Mouse (Mus musculus): ENCODE data around the gene Evi2. TPM values are rescaled to one million over a fixed set of nuclear protein-coding genes. Genes with fewer than 3 reads are reported as not detected.
A peak's percentile ranks its signal among the peaks of the same experiment; 100 is the strongest.

Gene Evi2
- total RNA-seq, 1 experiment from 2014 or later = 27.8 TPM

DNA sequence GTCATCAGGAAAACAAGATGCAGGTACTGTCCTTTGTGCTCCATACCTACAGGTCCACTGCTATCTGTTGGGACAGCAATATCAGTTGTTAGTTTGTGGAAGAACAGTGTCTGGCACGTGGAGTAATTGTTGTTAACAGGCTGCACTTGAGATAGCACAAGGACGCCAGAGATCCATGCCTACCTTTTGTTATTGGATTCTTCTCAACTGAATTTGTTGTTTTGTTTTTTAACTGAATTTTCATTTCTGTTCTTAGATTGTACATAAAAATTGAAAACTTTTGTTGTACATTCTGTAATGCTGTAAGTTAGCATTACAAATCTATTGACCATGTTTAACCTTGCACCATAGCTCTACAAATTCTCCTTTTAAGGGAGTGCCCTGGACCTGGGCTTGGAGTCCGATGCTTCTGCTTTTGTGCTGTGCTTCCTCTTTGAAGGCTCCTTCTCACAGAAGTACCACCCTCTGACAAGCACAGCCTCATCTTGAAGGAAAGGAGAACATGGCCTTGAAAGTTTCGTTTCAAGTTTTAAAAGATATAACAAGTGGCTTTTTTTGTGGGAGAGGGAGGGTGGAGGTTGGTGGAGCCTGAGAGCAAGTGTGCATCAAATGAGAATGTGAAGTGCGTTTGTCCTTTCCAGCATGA is 2.5 kb downstream of the Evi2 start:
- ATAC-seq (ENCODE audit: extremely low read depth, insufficient number of reproducible peaks, low FRiP score, poor library complexity, severe bottlenecking) = peak; percentile 79

DNA sequence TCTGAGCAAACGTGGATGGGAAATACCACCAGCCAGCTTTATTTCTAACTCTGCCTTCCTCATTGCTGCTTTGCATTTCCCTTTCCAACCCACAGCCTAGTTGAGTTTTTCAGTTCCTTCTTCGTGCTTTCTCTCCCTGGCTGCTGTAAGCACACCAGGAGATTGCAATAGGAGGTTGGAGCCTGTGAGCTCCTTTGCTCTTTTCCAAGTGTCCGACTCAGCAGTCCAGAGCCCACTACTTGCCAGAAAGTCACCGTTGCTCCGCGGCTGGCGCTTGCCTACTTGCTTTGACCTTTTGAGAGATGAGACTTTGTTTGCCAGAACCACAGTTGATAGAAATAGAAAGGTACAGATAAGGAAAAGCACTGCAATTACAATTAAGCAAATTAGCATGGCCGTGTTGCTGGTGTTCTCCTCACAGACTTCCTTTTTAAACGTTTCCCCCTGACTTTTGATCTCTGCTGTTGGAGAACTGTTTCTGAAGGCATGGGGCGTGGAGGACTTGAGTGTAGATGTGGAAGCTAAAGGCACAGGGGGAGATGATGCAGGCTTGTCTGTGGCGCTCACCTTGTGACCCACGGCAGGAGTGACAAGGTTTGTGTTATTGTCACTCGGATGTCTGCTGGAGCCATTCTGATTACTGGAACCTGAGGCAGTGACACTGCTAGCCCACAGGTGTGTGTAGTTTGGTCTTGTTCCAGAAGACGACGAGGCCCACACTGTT is 3.2 kb downstream of the Evi2 start:
- no peak; the same call in 1 of the 2 replicates for ATAC-seq (ENCODE audit: extremely low read depth, insufficient number of reproducible peaks, low FRiP score, poor library complexity, severe bottlenecking)

DNA sequence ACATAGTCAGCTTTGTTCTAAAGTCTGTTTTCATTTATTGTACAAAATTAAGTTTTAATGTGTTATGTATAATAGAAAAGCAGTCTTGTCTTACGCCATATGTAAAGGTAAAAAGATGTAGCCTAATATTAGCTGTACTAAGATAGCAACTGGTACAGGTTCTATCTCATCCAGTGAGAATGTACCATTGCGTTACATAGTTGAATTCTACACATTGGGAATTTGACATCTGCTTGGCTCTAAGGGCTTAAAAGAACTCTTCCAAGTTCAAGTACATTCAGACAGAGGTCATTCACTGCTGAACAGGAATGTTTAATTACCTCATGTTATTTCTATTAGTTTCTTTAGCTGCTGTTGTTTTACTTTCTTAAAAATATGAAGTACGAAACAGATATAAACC is 3.8 kb downstream of the Evi2 start:
- no peak for ATAC-seq (ENCODE audit: extremely low read depth, insufficient number of reproducible peaks, low FRiP score, poor library complexity, severe bottlenecking)

DNA sequence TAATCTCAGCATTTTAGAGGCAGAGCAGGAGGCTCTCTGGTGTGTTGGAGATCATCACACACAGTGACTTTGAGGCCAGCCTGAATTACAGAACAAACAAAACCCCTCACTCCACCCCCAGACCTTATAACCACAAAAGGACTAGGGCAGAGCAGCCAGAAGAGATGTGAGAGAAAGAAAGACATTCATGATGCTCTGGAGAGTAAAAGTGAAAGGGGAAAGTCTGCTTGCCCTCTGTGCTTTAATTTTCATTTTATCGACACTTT is 6.1 kb downstream of the Evi2 start:
- no peak for ATAC-seq (ENCODE audit: extremely low read depth, insufficient number of reproducible peaks, low FRiP score, poor library complexity, severe bottlenecking)

DNA sequence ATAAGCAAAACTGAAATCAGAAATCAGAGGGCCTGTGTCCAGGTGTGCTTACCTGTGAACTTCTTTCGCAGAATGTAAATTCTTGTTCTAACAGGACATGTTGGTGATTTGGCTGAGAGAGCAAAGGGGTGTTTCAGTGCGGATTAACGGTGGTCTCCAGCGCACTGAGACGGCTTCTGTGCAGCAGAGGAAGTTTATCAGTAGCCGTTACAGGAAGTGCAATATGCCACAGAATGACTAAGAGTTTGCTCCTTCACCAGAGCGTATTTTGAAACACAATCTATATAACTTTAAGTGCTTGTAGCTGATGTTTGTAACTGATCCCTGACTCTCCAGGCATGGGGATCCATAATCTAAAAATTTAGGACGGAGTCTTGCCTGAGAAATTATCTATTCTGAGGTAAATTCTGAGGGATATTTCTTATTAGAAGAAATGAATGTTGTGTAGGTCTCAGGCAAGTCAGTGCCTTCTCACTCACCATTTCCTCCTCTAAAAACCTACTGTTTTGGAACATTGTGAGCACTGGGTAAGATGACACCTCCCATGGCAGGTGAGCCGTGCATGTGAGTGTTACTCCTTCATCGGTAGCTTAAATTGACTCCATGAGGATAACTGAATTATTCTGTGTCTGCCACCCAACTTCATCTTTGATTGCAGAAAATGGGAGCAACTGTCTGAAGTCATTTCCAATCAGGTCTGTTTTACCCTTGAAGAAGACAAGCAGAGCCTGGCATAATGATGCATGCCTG is 6.7 kb downstream of the Evi2 start, which contains the start of gene Evi2b:
Gene Evi2b (minus strand): TSS at position 203 of the 750 bp plus-strand sequence.
- ATAC-seq (ENCODE audit: extremely low read depth, insufficient number of reproducible peaks, low FRiP score, poor library complexity, severe bottlenecking) = 0 out of 2 replicates have a peak, but pooled peaks have one; percentile 25

DNA sequence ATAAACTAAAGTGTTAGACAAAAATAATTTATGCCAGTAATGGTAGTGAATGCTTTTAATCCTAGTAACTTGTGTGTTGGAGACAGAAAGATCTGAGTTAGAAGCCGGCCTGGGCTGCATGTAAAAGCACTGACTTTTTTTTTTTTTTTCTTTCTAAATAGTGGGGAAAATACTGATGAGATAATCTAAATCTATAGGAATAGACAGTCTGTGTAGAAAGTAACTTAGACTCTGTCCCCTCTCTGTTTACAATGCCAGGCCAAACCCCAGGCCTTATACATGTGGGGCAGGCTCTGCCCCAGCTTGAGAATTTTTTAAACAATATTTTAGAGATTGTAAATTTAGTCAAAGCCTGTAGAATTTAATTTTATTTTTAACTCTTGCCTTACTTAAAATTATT is 7.4 kb downstream of the Evi2 start:
- no peak for ATAC-seq (ENCODE audit: extremely low read depth, insufficient number of reproducible peaks, low FRiP score, poor library complexity, severe bottlenecking)

DNA sequence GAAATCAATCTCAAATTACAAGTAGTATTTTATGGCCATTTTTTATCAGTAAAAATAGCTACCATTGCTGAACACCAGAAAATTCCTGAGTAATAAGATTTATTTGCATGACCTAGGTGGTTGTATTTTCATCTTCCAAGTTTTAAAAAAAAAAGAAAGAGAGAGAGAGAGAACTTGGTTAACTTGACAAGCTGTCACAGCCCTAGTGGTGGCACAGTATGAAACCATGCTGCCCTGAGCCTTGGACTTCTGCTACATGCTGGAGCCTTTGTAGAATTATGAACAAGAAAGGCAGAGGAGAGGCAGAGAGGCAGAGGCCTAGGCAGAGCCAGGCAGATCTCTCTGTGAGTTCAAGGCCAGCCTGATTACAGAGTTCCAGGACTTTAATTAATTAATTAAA is 8.5 kb downstream of the Evi2 start:
- ATAC-seq (ENCODE audit: extremely low read depth, insufficient number of reproducible peaks, low FRiP score, poor library complexity, severe bottlenecking) = no peak

DNA sequence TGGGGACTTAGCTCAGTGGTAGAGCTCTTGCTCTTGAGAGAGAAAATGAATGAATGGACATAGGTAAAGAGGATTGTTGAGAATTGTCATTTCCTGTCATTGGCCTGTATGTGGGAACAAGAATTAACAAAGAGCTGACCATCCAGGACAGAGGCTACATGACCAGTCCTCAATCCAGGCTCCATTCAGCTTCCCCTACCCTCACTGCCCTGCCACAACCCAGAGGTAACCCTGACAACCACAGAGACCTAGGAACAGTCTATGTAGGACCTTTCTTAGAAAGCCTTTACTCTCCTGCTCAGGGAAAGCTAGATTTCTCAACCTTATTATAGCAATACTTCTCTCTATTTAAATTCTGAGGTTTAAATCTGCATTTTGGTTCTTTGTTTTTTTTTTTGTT is 9.6 kb downstream of the Evi2 start:
- ATAC-seq (ENCODE audit: extremely low read depth, insufficient number of reproducible peaks, low FRiP score, poor library complexity, severe bottlenecking) = no peak

DNA sequence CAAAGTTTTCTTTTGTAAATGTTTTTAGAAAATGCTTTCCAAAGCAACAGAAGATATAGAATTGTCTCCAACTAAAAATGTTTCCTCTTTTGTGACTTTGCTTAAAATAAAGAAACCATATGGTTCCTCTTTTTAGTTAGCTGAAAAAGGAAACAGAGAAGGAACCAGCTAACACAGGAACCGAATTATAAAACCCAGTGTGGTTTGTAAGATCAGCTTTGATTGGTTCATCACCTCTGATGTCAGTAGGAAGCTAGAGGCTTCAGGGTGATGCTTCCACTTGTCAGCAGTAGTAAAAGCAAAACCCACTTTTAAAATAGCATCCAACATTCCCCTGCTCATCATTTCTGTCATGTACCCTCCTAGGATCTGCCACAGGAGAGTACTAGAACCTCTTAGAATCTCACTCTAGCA is 10.5 kb downstream of the Evi2 start:
- peak; percentile 93 for ATAC-seq (ENCODE audit: extremely low read depth, insufficient number of reproducible peaks, low FRiP score, poor library complexity, severe bottlenecking)

DNA sequence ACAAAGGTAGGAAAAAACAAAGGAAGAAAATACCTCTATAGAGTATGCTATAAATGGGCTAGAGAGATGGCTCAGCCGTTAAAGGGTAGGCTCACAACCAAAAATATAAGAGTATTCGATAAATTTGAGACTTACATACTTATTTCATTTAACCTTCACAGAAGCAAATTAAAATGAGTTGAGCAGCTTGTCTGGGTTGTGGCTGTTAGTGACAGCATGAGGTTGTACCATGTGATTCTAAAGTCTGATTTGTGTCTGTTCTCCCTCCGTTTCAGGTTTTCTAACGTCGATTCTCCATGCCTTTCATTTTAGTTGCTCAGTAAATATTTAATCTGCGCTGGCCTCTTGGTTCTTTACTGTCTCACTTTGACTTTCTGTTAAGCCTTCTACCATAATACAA is 11.1 kb downstream of the Evi2 start:
- no peak for ATAC-seq (ENCODE audit: extremely low read depth, insufficient number of reproducible peaks, low FRiP score, poor library complexity, severe bottlenecking)

DNA sequence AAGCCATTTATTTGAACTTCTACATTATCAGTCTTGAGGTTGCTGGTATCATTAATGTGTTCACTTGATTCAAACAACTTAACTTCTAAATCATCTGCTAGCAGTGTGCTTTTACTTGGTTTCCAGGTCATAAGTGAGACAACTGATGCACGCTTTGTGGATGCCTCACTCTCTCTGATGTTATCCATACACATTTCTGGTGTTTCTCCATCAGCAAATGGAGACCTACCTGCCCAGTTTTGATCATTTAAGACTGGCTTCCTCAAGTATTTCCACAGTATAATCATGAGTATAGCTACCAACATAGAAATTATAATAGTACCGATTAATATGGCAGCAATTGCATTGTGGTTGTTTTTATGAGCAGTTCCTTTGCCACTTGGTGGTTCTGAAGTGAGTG is 14.6 kb downstream of the Evi2 start:
- no peak for ATAC-seq (ENCODE audit: extremely low read depth, insufficient number of reproducible peaks, low FRiP score, poor library complexity, severe bottlenecking)

DNA sequence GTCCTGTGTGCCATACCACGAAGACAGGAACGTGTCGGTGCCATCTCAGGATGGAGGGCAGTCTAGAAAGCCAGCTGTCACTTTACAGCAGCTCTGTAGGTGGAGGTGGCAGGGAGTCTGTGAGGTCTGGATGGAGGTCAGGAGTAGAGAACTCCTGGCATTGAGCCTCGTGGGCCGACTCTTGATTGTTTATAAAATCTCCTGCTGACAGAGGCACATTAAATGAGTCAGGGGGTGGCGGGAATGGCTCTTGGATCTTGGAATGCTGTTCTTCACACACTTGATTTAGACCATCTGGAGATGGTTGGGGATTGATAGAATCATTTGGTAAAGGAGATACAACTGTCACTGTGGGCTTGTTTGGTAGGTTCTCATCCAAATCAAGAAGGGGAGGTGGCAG is 15.1 kb downstream of the Evi2 start:
- no peak for ATAC-seq (ENCODE audit: extremely low read depth, insufficient number of reproducible peaks, low FRiP score, poor library complexity, severe bottlenecking)

DNA sequence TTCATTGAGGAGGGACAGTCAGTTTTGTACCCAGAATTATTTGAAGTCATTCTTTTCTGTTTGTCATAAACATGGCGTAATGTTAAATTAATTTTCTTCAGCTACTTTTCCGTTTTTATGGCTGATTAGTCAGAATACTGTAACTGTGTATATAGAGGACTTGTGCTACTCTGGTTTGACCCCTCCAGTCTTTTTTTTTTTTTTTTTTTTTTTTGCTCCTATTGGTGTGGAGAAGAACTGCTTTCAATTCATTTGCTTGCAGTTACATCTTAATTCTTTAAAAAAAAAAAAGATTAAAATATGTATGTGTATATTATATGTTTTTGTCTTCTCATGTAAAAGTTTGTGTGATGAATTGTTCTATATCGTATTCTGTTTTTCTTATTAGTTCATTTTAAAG is 18.4 kb downstream of the Evi2 start:
- ATAC-seq (ENCODE audit: extremely low read depth, insufficient number of reproducible peaks, low FRiP score, poor library complexity, severe bottlenecking) = no peak

DNA sequence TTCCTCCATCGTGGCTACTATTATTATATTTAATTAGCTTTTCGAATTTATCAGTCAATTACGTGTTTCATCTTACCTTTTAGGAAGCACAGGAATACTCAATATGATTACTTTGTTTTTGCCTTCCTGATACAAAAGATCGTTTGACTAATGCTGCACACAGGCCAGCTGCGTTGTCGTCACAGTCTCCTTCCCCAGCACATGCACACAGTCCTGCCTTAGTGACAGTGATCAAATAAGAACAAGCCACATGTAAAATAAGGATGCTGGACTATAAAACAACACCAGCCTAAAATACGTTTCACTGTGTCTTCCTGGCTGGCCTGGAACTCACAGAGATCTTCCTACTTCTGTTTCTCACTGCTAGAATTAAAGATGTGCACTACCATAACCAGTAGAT is 25.9 kb downstream of the Evi2 start:
- no peak for ATAC-seq (ENCODE audit: extremely low read depth, insufficient number of reproducible peaks, low FRiP score, poor library complexity, severe bottlenecking)

DNA sequence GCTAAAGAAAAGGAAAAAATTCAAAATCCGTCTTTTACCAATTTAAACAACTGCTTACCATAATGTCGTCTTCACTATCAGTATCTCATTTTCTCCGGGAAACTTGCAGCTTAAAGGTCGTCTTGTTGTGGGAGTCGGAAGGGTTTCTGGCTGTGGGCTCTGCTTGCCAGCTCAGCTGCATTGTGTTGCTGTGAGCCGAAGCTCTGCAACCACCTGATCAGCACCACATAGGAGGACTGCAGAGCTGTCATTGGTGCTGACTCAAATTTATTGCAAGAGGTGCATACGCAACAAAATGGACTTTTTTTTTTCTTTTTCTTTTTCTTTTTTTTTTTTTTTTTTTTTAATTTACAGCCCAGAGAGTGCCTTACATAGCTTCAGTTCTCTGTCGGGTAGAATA is 26.5 kb downstream of the Evi2 start, which contains the start of gene Omg:
Gene Omg (minus strand): TSS at position 240 of the 400 bp plus-strand sequence.
- ATAC-seq (ENCODE audit: extremely low read depth, insufficient number of reproducible peaks, low FRiP score, poor library complexity, severe bottlenecking) = no peak

DNA sequence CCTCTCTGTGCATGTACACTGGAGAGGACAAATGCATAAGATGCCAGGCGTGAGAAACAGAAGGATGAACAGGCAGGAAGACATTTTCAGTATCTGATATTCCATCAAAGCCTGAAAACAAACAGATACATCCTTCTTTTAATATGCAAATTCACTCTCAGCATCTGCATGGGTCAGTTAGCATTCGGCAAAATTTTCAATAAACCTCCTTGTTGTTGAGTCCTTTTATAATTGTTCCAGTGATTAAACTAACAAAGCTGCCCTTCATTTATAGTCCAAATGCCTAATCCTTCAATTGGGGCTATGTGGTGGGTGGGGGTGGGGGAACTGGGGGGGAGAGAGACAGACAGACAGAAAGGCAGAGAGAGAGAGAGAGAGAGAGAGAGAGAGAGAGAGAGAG is 27.5 kb downstream of the Evi2 start:
- no peak for ATAC-seq (ENCODE audit: extremely low read depth, insufficient number of reproducible peaks, low FRiP score, poor library complexity, severe bottlenecking)

DNA sequence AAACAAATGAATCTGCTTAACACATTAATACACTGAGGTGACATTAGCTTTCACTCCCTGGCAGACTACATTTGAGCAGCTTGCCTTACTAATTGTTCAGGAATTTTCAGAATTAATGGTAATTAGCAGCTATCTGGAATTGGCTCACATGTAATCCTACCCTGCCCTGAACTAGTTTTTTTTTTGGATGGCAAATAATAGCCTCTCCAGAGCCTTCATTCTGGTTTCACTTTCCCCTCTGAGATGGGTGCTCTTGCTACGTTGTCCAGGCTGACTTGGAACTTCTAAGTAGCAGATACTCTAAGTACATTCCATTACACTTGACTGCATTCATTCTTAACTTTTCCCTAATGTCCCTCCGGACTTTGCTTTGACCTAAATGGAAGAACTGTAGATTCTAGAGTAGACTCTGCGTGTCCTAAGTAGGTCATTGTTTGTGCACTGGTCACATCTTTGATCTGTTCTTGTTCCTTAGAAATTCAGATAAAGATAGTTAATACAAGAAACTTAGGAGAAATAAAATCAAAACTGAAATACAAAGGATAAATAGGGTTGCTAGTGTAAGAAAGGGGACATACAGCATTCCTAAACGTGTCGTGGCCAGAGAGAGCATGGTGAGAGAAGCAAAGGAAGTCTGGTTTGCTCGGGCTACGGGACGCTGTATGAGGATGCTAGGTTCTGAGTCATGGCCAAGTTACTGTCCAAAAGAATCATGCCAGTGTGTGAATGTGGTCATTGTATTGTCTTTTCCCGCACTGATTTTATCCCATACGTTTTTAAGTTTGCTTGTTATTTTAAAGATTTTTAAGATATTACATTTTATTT is 35.2 kb downstream of the Evi2 start:
- ATAC-seq (ENCODE audit: extremely low read depth, insufficient number of reproducible peaks, low FRiP score, poor library complexity, severe bottlenecking) = no peak

DNA sequence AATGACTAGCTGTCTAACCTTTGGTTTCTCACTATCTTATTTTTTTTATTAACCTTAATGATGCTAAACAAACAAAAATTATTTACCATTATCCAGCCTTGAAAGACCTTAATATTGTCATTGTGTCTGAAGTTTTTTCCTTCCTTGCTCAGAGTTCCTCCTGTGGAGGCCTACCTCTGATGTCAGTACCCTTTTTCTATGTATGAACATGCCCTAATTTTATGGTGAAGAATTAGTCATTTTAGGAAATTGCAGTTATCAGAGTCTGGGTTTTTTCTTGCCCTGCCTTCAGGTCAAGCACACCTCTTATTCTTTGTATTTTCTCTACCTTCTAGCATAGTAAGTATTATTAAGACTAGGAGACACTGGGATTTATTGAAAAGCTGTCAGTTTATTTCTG is 45.7 kb downstream of the Evi2 start:
- ATAC-seq (ENCODE audit: extremely low read depth, insufficient number of reproducible peaks, low FRiP score, poor library complexity, severe bottlenecking) = no peak

DNA sequence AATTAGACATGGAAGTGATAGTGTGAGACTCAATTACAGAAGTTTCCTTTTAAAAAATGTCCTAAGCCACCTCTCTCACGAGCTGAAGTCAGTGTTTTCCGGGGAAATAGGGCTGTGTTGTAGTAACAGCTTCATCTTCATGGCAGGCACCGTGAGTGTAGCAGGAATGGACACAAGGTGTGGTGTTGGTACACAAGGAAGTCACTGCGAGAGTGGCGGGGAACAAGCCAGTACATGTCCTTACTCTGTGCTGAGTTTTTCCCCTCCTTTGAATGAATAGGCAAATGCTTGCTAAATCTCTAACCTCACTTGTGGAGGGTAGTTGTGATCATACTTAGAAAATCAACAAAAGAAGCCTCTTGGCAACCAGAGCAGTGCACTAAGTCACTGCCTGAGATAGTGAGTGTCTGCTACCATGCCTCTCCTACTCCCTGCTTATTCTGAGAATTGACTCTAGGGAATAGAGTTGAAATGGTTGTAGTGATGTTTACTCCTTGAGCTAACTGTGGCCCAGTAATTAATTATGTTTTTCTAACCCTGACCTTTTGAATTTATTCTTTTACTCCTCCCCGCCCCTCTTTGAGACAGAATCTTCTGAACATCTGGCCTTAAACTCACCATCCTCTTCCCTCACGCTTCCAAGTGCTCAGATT is 46.4 kb downstream of the Evi2 start:
- no peak for ATAC-seq (ENCODE audit: extremely low read depth, insufficient number of reproducible peaks, low FRiP score, poor library complexity, severe bottlenecking)

Measured in neutrophil, adult 5-6 weeks (primary cell).